In the genomic region with DNA sequence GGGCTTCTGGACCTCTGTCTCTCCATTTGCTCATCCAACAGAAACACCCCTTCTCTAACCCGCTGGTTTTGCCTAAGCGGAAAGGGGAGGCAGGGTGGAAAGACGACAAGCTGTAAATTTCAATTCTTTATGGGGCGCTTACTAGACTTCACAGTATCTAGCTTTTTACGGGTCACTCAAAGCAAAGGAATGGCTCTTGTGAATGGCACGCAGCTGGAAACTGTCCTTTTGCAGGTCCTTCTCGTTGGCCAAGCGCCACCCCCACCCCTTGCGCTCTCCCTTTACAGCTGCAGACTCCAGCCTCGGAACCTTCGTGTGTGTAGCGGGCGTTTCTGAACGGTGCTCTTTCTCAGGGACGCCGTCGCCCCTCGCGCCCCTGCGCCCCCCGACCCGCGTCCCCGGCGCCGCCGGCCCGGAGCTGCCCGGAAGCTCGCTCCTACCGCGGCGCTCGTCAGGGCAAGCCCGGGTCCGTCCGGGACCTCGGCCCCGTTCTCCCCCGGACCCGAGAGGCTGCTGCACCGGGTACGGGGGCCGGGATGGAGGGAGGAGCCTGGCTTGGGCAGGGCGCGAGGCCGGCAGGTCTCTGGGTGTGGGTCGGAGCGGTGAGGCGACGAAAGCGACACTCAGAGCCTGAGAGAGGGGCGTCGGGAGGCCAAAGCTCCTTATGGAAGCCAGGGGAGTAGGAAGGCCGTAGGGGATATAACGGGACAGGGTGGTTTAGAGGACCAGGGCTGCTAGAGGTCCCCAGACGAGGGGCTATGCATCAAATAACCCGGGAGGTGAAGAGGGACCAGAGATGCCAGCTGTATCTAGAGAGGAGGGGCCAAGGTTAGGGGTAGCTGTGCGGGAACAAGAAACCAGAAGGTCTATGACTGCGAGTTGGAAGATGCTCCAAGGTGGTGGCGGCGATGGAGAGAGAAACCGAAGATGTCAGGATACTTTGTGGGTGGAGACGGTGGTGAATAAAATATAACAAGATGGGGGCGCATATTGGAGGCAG, we compare ENCODE assay signal across 8 mouse cellular contexts. TPM values are rescaled to one million over a fixed set of nuclear protein-coding genes. Genes with fewer than 3 reads are reported as not detected.
DNase-seq lines count a peak whose midpoint lies in the region; ATAC-seq lines count a peak whose summit lies in the region.

Gene Zfp580 (plus strand): TSS at position 346 of the 1,000 bp plus-strand sequence.

- peaks cover 38% of the 10 kb centered on the region for H3K27me3 ChIP-seq in hindbrain, embryonic 14.5 days (ENCODE audit: control insufficient read depth, insufficient read depth, low read length)

- peaks cover 35% of the 10 kb centered on the region for H3K4me1 ChIP-seq in hindbrain, embryonic 14.5 days (replicated peaks; ENCODE audit: control insufficient read depth, insufficient read depth, low read length)

- H3K27ac ChIP-seq in hindbrain, embryonic 14.5 days = peak within 1 kb of the TSS; percentile 89

- peak; percentile 82 for DNase-seq in R1 (ENCODE audit: low read depth, low spot score)
- peak; percentile 89 to 91 for DNase-seq in cerebellum, postnatal 14 days
- DNase-seq in gastrocnemius, adult 18-20 months (ENCODE audit: low spot score) = peak; percentile 62
- peak; percentile 81 for DNase-seq in hindbrain, embryonic 14.5 days (ENCODE audit: low spot score)
- DNase-seq in left cerebral cortex, adult 18-20 months (ENCODE audit: low spot score in 2 of 2) = peak; percentile 68 to 77
- DNase-seq in lung, postnatal 4 days = peak; percentile 88 to 90
- peak; percentile 91 for DNase-seq in retina, postnatal 1 day
- DNase-seq in urinary bladder, postnatal 36 days (ENCODE audit: low spot score in 2 of 2) = peak; percentile 65 to 68

- peak within 1 kb of the TSS; percentile 66 for H3K4me3 ChIP-seq in hindbrain, embryonic 14.5 days (replicated peaks; ENCODE audit: low read length)

- peak; percentile 81 for ATAC-seq in hindbrain, embryonic 14.5 days (ENCODE audit: low FRiP score)

- H3K9me3 ChIP-seq in hindbrain, embryonic 14.5 days (ENCODE audit: control insufficient read depth, low read length) = no peaks in the 10 kb centered on the region

- peak within 1 kb of the TSS; percentile 89 for H3K9ac ChIP-seq in hindbrain, embryonic 14.5 days

- peak within 1 kb of the TSS; percentile 71 for H3K4me2 ChIP-seq in hindbrain, embryonic 14.5 days (replicated peaks)

- no peaks in the 10 kb centered on the region; the same call in 1 of the 2 replicates for H3K36me3 ChIP-seq in hindbrain, embryonic 14.5 days (replicated peaks; ENCODE audit: control insufficient read depth, insufficient read depth)

- WGBS in hindbrain, embryonic 14.5 days = 2% methylated on average over 65 of the region's 65 CpGs

RNA-seq across cellular contexts. Expression of gene Zfp580, which starts in this region (rescaled TPM):
- total RNA-seq in gastrocnemius, adult 18-20 months (2021) = 1 to 10 TPM; 2.4 to 3.7 TPM
- 105 and 110 TPM in 2 replicates for polyA plus RNA-seq in hindbrain, embryonic 14.5 days (2014; fragmentation: Nextera tagmentation; extraction: Ambion mirVana)
- total RNA-seq in left cerebral cortex, adult 18-20 months (2021) = 10 to 100 TPM; 27.8 to 31.0 TPM

Comparison
In these comparisons a context has a peak if more than half of its experiments do, and no peak if none do; other contexts are left out.
1. Peak in every context shown above with its lines: DNase-seq, ATAC-seq, H3K4me3 ChIP-seq and H3K27ac ChIP-seq.
2. RNA of gene Zfp580 (total RNA-seq): 27.8 to 31.0 TPM in left cerebral cortex, adult 18-20 months; 2.4 to 3.7 TPM in gastrocnemius, adult 18-20 months; every median in the first group is over 4 times any median in the second.